Mouse (Mus musculus): Measurements from ENCODE around the gene Clca4b. TPM values are rescaled to one million over a fixed set of nuclear protein-coding genes. Genes with fewer than 3 reads are reported as not detected.
"Not testable (repeated sequence)": the region's sequence is repeated elsewhere in the genome, so short reads cannot be mapped to it uniquely, and the experiment has no call there.

Clca4b gene
- polyA plus RNA-seq, 1 experiment from 2014 or later: not detected

DNA sequence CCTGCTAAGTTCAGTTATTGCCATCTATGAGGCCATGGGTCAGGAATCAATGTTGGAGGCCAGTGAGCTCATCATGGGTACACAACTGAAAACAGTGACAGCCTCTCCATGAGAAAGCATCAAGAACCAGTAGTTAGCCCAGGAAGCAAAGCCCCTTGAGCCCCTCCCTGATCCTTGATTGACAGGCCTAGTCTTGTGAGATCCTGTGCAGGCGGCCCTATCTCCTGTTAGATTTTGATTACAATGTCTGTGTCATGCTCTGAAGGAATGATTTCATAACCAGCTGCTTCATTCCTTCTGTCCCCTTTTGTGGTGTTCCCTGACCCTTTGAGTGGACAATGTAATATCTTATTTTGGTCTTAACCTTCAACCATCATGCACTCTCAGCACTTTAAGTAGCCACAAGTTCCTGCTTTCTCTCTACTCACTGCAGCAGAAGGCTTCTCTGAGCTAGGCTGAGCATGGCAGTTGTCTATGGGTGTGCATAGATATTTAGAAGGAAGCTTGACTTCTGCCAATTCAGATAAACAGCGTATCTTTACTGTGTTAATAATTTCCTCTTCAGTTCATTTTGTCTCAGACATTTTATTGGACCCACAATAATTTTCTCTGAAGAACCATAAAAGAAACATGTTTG lies 35.2 kb downstream of the Clca4b start:
- H3K27ac ChIP-seq (replicated peaks): no peak overlapping the region
- no peak overlapping the region for H3K4me3 ChIP-seq
- H3K27me3 ChIP-seq: no peaks in the 10 kb centered on the region
- 92% methylated on average over 2 of the region's 2 CpGs for WGBS
- no peaks in the 10 kb centered on the region for H3K4me1 ChIP-seq (replicated peaks)
- no peak overlapping the region for H3K9ac ChIP-seq
- no peak overlapping the region for H3K4me2 ChIP-seq
- no peaks in the 10 kb centered on the region for H3K36me3 ChIP-seq
- no peak for ATAC-seq (ENCODE audit: low read depth)
- no peaks in the 10 kb centered on the region for H3K9me3 ChIP-seq

DNA sequence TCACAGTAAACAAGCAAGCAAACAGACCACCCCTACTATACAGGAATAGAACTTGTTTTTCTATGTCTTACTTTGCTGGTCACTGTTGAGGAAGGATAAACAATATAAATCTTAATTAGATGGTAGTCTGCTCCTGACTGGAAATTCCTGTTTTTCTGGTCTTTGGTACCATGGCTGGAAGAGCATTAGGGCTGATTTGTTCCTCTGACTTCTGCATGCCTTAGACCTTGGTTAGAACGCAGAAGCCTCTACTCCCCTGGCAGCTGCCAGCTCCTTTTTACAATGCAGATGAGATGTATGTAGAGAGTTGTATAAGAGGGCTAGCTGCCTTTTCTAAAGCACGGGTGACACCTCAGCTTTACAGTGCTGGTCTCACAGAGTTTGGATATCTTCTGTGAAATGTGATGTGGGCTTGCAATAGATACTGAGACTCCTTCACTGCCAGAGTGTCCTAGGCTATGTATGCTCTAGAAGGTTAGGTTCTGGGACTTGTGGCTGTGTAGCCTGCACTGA lies 42.0 kb downstream of the Clca4b start:
- Histone ChIP-seq H3K9ac (no peak overlapping the region), H3K4me2 (no peak overlapping the region), H3K9me3 (no peaks in the 10 kb centered on the region), H3K4me3 (no peak overlapping the region), H3K4me1 (replicated peaks) (no peaks in the 10 kb centered on the region), H3K27ac (replicated peaks) (no peak overlapping the region), H3K36me3 (no peaks in the 10 kb centered on the region), H3K27me3 (no peaks in the 10 kb centered on the region)
- ATAC-seq (ENCODE audit: low read depth): no peak
- 59% methylated on average over 2 of the region's 2 CpGs for WGBS

DNA sequence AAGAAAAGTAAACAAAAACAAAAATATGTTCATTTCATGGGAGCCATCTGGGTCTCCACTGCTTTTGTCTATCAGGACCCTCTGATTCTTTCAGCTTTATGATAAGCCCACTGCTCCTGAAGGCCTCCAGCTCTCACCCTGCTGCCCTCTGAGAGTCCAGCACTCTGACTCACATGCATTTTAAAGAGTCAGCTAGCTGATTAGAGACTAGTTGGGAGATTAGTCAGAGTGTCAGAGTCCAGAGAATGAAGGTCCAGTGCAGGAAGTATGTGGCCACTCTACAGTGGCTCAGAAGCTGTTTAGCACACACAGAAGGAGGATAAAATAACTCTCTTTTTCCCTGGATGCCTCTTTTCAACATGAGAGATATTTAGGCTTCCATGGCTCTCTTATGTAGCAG lies 45.4 kb downstream of the Clca4b start:
- no peaks in the 10 kb centered on the region for H3K9me3 ChIP-seq
- no peaks in the 10 kb centered on the region for H3K4me1 ChIP-seq (replicated peaks)
- H3K27me3 ChIP-seq: no peaks in the 10 kb centered on the region
- no peak overlapping the region for H3K9ac ChIP-seq
- no peak overlapping the region for H3K27ac ChIP-seq (replicated peaks)
- H3K36me3 ChIP-seq: no peaks in the 10 kb centered on the region
- no peak for ATAC-seq (ENCODE audit: low read depth)
- no peak overlapping the region for H3K4me2 ChIP-seq
- no peak overlapping the region for H3K4me3 ChIP-seq

DNA sequence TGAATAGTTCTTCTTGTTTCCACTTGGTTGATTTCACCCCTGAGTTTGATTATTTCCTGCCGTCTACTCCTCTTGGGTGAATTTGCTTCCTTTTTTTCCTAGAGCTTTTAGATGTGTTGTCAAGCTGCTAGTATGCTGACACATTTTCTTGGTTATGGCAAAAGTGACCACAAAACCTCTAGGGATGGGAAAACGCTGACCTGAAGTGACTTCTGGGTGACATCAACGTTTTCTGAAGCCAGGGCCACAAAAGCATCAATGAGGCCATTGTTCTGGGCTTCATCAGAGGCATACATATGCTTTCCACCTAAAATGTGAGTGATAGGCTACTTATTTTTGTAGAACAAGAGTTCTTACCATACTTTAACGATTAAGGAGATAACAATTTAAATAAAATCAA lies 60.3 kb downstream of the Clca4b start:
- not testable (repeated sequence) for H3K4me3 ChIP-seq; H3K27me3 ChIP-seq; H3K4me2 ChIP-seq; H3K9ac ChIP-seq; H3K9me3 ChIP-seq; H3K4me1 ChIP-seq (replicated peaks); ATAC-seq (ENCODE audit: low read depth); H3K36me3 ChIP-seq; H3K27ac ChIP-seq (replicated peaks)
- 54% methylated on average over 4 of the region's 4 CpGs for WGBS

Other genes starting within 250 kb of the Clca4b start
- gene Sh3glb1, start 212.2 kb downstream of the Clca4b start, polyA plus RNA-seq (2015; fragmentation: Nextera tagmentation; extraction: Ambion mirVana): 119 and 127 TPM in 2 replicates
- 0.39 and 0.45 TPM in 2 replicates for gene Clca3a1, start 171.6 kb downstream of the Clca4b start, polyA plus RNA-seq (2015; fragmentation: Nextera tagmentation; extraction: Ambion mirVana)
- 0.06 TPM in 1 of 2 replicates, not detected in the other for gene Clca3a2, start 113.0 kb downstream of the Clca4b start, polyA plus RNA-seq (2015; fragmentation: Nextera tagmentation; extraction: Ambion mirVana)
- not detected in 2 replicates for gene Clca3b, start 83.2 kb downstream of the Clca4b start, polyA plus RNA-seq (2015; fragmentation: Nextera tagmentation; extraction: Ambion mirVana)
- not detected in 2 replicates for gene Clca4a, start 42.5 kb upstream of the Clca4b start, polyA plus RNA-seq (2015; fragmentation: Nextera tagmentation; extraction: Ambion mirVana)
- gene Clca1, start 100.2 kb upstream of the Clca4b start, polyA plus RNA-seq (2015; fragmentation: Nextera tagmentation; extraction: Ambion mirVana): not detected in 2 replicates
- gene Clca2, start 166.9 kb upstream of the Clca4b start, polyA plus RNA-seq (2015; fragmentation: Nextera tagmentation; extraction: Ambion mirVana): 0.10 and 0.11 TPM in 2 replicates
- gene Odf2l, start 186.1 kb upstream of the Clca4b start, polyA plus RNA-seq (2015; fragmentation: Nextera tagmentation; extraction: Ambion mirVana): 11.8 and 16.7 TPM in 2 replicates